Mouse (Mus musculus) mouse embryonic stem cell (cell line): ENCODE results near the gene Kcna1.

ENCODE experiments used
- in situ Hi-C, 2 experiments: fragments of 300-500 bp; cut with MboI; formaldehyde crosslinking; loops; 1 replicate in 1 of 2; 3 replicates in 1 of 2; pipeline ENCODE4 v1.14.3; 2019 to 2020; ENCODE audit warnings: low sequenced_read_pairs in 2 of 2, low pct_unique_long_range_greater_than_20kb in 1 of 2, mixed read lengths in 1 of 2; ENCODE audit not compliant: unreplicated experiment in 1 of 2

Gene Kcna1

DNA sequence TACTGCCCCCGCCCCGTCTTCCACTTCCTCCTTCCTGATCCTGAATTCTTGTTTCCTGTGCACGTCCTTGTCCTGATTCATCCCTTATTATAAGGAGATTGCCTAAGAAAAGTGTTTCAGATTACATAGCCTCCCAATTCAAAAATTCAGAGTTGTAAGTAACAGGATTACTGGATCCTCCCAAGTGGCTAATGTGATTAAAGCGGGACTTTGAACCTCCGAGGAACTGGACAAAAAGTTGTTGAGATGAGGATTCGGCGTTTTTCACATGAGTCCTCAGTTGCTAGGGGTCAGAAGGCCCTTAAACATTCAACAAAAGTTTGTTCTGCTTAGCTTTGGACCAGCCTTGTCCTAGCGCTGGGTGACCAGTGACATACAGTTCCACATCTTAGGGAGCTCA, at the start of gene Kcna1:
Kcna1 (minus strand) TSS at position 4 of the 400 bp plus-strand sequence.
- in situ Hi-C loops, result no loop called here

DNA sequence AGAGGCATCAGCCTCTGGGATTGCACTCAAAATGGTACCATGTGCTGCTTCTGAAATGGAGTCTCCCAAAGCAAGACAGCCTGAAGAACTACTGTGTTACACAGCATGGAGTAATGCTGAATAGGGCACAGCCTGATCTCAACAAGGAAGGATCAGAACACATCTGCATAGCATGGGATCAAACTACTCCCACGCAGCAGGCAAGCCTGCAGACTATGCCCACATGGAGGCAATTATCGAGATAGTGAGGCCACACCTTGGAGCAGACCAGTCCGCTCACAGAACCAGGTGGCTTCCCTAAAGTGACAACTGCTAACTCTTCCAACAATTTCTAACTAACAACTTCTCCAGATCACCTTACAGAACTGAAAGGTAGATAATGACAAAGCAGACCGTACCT, 40.9 kb upstream of the Kcna1 start:
- in situ Hi-C loops, result no loop called here

DNA sequence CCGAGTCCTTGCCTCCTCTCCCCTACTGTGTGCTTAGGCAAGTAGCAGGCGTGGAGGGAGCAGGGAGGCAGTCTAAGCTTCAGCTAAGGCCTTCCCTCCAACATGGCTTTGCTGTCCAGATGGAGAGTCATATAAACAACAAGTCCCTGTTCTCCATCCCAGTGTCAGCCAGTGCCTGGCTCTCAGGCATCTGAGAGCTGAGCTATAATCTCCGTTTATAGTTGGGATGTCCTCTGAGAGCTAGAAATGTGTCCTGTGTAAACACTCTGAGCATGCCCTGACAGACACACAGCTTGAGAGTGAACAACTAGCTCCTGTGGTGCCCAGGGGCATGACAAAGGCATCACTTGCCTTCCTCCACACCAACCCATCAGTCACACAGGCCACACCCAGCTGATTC, 39.0 kb upstream of the Kcna1 start:
- in situ Hi-C loops, result no loop called here

DNA sequence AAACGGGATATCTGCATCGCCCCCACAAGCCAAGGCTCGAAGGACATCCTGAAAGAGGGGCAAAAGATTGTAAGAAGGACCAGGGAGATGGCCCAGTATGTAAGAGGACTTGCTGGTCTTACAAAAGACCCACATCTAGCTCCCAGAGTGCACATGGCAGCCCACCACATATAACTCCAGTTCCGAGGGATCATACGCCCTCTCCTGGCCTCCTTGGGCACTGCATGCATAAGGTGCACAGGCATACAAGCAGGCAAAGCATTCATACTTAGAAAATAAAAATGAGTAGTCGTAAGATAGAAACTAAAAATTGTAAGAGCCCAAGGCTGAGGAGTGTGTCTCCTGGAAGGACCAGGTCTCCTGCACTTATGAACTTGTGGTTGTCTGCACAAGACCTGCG, 32.8 kb upstream of the Kcna1 start:
- in situ Hi-C loops, result no loop called here

DNA sequence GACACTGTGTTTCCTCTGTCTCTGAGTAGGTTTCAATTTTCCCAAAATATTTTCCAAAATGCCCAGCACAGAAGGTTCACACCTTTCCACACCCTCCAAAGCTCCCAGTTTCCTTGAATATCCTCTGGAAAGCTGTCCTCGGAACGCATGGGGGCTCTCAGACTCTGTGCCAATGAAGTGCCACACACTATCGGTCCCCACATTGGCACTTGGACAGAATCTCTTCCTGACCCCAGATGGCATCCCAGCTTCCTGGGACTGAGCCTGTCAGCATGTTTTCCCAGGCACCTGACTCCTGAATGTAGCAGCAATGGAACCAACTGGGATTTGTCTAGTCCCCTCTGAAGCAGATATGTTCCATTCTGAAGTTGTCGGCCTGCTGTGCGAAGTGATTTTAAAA, 20.8 kb upstream of the Kcna1 start:
- in situ Hi-C loops, result no loop called here

GRCm38 (mm10) chr6:126666091-126666490, 19.9 kb upstream of the Kcna1 start:
- in situ Hi-C loops, result no loop called here

DNA sequence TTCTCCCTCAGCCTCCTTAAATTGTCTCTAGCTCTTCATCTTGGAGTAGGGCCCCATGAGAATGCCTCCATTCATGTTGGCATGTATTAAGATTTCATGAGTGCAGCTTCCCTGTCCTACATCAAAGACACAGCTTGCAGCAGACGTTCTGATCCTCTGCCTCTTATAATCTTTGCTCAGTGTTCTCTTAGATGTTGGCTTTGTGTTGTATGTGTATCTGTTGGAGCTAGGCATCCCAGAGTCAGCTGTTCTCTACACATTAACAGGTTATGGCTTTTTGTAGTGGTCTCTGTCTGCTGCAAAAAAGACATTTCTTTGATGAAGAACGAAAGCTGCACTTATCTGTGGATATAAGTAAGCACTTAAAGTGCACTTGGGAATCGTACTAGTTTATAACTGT, 18.4 kb upstream of the Kcna1 start:
- in situ Hi-C loops, result no loop called here

DNA sequence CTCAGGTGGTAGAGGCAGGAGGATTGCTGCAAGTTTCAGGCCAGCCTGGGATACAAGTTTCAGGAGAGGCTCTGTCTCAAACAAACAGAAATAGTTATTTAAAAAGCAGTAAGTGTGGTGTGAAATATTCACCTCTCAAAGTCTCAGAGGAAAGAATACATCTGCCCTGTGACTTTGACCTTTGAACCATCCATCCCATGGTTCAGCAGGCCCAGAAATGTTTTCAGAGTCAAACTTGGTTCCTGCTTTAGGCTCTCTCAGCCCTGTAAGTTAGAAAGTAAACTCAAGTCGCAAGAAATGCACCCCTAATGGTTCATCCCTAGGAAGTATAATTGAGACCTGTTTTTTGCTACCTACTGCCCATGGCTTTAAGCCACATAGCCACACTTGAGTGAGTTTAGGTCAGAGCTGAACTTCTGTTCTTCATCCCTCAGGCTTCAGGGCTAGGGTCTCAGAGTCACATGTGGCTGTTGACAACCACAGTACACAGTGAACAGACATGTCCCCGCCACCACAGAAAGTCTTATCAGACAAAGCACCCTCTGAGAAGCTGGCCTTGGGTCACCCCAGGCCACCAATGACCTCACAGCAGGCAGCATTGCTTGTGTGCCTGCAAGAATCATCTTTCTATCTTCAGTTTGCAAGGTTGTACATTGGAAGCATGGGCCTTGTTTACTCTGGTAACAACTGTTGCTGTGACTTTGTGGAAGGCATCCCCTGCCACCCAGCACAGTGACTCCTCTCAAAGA, 11.6 kb upstream of the Kcna1 start:
- in situ Hi-C loops, result no loop called here

- in situ Hi-C loops, result no loop called here
Observed at GRCm38 (mm10) chr6:126653561-126653960, 7.4 kb upstream of the Kcna1 start.

DNA sequence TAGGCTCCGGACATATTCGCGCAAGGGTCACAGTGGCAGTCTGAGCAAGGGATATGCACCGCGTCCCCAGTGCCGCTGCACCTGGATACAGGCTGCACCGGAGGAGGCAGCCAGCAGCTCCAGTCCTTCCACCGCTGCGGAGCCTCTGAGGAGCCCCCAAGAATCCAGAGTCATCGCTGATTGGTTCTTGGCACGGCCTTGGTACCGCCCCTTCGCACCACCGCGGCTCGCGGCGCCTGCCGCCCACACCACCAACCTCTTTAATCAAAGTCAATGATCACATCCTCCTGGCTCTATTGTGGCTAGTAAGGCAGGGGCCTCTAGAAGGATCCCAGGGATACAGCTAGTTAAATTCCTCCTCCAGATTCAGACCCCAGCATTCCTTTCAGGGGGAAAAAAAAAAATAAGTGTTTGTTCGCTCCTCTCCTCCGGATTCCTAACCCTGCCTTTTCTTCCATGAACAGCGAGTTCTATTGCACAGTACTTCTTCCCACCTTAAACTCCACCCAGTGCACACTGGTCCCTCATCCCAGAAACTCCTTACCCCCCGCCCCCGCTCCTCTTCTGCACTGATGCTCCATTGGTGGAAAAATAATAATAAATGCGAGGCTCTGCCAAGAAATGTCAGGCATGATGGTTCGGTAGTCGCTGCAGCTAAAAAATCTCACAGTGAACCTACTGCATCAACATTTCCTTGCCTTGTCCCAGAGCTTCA, 383 bp downstream of the Kcna1 start:
- in situ Hi-C loops, result no loop called here

DNA sequence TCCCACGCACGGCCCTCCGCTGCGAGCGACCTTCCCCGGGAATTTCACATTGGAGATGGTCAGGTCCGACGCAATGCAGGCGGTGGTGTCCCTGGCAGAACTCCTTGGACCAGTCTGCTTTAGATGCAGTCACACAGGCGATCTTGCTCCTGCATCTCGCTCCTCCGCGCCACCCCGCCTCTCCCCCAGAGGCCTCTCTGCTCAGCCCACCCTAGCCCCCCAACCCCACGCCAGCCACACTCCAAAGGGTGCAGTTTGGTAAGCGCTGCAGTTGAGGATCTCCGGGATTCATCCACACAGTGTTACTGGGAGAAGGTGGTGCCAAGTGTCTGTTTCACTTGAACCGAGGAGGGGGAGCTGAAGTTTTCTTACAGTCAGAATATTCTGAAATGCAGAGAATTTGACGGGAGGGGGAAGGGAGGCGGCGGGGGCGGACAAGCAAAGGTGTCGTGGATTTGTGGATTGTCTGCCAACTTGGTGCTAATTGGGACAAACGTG, 1.1 kb downstream of the Kcna1 start:
- in situ Hi-C loops, result no loop called here

- in situ Hi-C loops, result no loop called here
Observed at GRCm38 (mm10) chr6:126644181-126645043, 1.8 kb downstream of the Kcna1 start.

DNA sequence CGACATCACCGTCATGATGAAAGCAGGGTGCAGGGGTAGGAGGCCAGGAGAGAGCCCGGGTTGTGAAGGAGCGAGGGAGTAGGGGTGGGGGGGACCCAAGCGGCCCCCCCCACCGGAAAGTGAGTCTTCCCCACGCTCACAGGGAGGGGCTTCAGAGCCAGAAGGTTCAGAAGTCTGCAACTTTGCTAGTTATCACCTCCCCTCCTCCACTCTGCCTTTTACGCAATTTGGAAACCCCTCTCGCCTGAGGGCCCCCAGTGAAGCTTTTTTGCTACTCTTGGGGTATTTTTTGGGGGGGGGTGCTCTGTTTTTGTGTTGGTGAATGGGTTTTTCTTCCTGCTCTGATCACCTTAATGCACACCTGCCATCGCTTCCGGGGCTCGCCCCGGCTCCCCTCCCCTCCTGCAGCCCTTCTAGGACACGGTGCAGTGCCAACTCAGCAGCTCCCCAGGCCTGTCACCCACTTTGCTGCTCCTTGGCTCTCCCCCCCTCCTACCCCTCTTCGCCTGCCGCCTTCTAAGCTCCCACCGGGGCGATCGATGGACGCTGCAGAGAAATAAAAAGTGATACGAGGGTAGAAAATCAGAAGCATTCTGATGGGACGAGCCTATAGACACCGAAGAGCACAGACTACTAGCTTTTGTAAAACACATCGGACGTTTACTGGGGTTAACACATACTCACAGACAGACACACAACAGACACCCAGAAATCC, 2.7 kb downstream of the Kcna1 start:
- in situ Hi-C loops, result no loop called here

DNA sequence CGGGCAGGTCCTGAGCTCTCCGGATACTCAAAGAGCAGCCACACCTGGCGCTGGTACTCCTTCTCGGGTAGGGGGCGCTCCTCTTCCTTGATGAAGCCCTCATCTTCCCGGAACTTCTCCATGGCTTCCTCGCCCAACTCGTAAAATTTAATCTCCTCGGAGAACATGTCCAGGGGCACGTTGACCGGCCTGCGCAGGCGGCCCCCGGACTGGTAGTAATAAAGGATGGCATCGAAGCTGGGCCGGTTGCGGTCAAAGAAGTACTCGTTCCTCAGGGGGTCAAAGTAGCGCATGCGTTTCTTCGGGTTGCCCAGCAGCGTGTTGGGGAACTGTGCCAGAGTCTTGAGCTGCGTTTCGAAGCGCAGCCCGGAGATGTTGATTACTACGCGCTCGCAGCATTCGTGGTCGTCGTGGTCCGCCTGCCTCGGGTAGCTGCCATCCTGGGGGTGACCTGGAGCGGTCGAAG, 3.3 kb downstream of the Kcna1 start:
- in situ Hi-C loops, result no loop called here

GRCm38 (mm10) chr6:126628451-126628850, 17.7 kb downstream of the Kcna1 start:
- in situ Hi-C loops, result no loop called here

GRCm38 (mm10) chr6:126618455-126618854, 27.7 kb downstream of the Kcna1 start:
- in situ Hi-C loops, result no loop called here

DNA sequence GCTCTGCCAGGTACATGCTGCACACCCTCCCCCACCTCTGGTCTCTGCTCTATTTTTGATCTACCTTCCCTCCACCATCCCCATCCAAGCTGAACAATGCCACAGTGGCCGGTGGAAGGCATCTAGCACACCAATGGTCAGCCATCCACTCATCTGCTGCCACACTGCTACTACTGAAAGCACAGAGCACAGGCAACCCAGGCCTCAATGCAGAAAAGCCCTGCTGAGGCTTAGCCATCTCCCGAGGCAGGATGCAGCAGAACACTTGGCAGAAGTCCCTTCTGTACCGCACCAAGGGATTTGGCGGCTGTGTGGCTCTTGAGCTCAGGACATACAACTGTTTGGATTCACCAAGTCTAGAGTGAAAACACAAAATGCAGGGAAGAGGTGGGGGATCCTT, 35.4 kb downstream of the Kcna1 start:
- in situ Hi-C loops, result no loop called here

- in situ Hi-C loops, result no loop called here
Observed at GRCm38 (mm10) chr6:126609193-126609947, 36.8 kb downstream of the Kcna1 start.
